Mouse (Mus musculus) CH12.LX (cell line): ENCODE measurements around the gene Olfr773.

Source experiments
- CTCF ChIP-seq, 2 experiments: IDR thresholded peaks in 1 of 2; conservative IDR thresholded peaks in 1 of 2; 2 replicates each; pipeline ENCODE4 v1.5.1; 2011 to 2012; ENCODE audit warnings: low read depth in 2 of 2, low read length in 2 of 2, improper control_type of control experiment in 1 of 2, inconsistent platforms in 1 of 2, mild to moderate bottlenecking in 1 of 2, moderate library complexity in 1 of 2
- IRF4 ChIP-seq: IDR thresholded peaks from 2 replicates; pipeline ENCODE4 v1.6.1; 2014; ENCODE audit warnings: low read depth, mild to moderate bottlenecking, inconsistent platforms, low read length, improper control_type of control experiment
- POLR2A ChIP-seq: IDR thresholded peaks from 2 replicates; pipeline ENCODE4 v1.6.1; 2011; ENCODE audit warnings: low read depth, mild to moderate bottlenecking, improper control_type of control experiment, low read length
- USF1 ChIP-seq: IDR thresholded peaks from 2 replicates; pipeline ENCODE4 v1.6.1; 2014; ENCODE audit warnings: low read depth, mild to moderate bottlenecking, inconsistent platforms, low read length, improper control_type of control experiment
- ZNF384 ChIP-seq: IDR thresholded peaks from 2 replicates; pipeline ENCODE4 v1.6.1; 2012; ENCODE audit warnings: low read depth, low read length, improper control_type of control experiment, inconsistent platforms

GRCm38 (mm10) chr10:129164651-129165050 is 22.6 kb downstream of the Olfr773 start, which contains the start of gene Olfr771:
- TF ChIP-seq POLR2A (no peak), USF1 (no peak), CTCF (conservative IDR thresholded peaks at IDR 0.05 in 1 of 2, IDR thresholded peaks at IDR 0.05 in 1 of 2; ENCODE audit: low read depth in 2 of 2, low read length in 2 of 2) (no peak), ZNF384 (no peak), IRF4 (no peak)
